Mouse (Mus musculus): Measurements from ENCODE around the gene Wdr26.
A peak's percentile ranks its signal among the peaks of the same experiment; 100 is the strongest.

Wdr26 gene

DNA sequence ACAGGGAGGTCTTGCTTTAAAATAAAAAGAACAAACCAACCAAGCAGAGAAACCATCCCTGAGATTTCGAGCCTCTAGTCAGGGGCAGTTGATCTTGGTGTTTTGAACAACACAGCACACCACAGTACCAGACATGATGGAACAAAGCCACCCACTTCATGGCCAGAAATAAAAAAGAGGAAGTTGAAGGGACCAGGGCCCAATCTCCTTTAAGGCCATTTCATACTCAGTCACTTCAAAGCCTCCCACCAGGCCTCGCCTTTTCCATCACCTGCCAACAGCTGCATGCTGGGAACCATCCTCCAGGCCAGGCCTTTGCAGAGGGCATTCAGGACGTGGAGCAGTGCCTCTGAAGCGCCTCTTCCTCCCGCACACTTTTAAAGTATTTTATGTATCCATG, 25.5 kb upstream of the Wdr26 start:
- no peak for DNase-seq (ENCODE audit: low spot score)

DNA sequence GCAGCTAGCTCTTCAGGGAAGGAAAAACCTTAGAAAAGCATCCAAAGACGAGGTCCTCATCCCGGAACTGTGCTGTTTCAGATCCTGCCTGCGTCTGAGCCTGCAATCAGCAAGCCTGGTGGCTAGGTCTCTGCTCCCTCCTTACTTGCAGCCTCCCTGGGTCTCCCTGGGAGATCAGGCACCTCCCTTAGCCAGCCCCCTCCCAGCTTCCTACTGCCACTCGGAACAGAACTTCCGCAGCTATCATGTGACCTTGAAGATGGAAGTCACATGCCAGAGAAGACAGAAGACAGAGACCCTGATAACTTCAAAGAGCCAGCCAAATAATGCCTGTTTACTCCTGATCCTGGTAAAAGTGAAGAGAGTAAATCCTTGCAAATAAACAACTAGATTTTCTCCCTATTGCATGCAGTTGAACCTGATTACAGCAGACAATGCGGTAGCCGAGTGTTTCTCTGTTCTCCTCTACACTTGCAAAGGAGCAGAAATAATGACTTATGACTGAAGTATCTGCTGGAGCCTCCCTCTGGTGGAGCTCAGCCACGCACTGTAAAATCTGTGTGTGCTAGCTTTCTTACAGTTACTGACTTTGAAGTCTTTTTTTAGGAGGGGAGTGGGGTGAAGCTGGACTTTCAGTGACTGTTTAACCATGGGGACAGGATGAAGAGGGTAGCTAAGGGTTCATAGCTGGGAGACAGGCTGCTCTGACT, 22.7 kb upstream of the Wdr26 start:
- DNase-seq (ENCODE audit: low spot score): peak; percentile 82

DNA sequence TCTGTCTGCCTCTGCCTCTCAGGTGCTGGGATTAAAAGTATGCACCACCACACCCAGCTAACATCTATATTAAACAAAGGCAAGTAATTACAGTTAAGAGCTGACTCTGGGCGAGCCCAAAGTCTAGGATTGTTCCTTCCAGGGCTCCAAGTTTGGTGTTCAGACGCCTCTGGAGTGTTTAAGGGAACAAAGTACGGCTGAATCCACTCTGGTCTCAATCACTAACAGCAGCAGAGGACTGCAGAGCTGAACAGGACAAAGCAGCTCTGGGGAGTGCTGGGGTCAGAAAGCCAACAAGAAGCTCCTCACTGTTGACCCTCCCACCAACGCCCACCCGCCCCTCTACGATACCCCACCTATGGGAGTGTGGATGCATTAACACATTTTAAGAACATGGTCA, 21.9 kb upstream of the Wdr26 start:
- DNase-seq (ENCODE audit: low spot score): no peak

DNA sequence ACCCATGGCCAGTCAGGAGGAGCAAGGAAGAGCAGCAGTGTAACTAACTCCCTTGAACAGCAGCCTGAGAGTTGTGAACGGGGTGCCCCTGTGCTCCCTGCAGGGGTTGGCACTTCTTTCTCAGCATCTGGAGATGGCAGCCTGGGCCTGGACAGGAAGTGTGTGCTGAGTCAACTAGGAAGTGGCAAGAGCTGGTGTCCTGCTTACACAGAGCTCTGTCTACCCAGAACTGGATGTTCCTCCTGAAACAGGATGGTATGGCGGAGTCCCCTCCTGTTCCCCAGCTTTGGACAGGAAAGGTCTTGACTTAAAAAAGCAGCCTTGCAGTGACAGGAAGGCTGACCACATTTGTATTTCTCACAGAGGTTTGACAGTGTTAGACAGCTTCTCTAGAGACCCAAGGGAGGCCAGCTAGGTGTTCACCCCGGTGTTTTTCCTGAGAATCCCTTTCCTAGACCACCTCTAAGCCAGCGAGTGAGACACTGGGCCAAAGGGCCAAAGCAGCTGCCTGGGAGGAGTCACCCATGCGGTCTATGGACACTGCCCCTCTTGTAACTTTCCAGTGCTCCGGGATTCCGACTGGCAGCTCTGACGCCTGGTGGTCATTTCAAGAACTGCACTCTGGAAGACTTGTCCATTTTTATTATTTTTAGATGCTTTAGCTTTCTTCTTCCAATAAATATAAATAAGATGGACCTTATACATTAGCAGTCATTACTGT, 20.7 kb upstream of the Wdr26 start:
- peak; percentile 68 for DNase-seq (ENCODE audit: low spot score)

DNA sequence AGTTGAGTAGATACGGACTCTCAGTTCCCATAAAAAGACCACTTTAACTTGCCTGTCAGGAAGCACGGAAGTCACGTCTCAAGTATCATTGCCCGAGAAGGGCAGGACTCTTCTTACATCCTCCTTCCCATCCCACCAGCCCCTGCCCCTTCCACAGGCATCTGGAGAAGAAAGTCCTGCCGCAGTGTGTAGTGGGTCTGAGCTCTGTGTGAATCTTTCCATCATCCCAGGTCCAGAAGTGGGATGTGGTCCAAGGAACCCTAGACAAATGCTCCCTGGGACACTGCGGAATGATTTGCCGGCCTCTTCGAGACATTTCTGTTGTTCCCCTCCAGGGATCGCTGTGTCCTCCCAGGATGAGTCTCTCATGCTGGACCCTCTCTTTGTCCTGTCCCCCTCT, 20.0 kb upstream of the Wdr26 start:
- no peak for DNase-seq (ENCODE audit: low spot score)

DNA sequence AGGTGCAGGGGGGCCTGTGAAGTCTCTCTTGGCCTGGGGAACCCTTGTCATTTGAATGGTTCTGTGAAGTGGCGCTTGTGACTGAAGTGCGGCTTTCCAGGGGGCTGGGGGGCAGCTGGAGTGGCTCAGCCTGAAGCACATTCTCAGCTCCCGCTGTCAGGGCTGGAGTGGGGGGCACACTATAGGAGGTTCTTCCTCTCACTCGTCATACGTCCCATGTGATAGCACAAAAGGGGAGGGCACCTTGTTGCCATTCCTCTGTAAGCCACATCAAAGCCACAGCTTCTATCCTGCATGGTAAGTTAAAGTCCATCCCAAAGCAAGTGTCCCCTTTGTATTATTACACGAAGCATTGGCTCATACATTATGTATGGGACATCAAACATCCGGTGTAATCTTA, 19.5 kb upstream of the Wdr26 start:
- no peak for DNase-seq (ENCODE audit: low spot score)

DNA sequence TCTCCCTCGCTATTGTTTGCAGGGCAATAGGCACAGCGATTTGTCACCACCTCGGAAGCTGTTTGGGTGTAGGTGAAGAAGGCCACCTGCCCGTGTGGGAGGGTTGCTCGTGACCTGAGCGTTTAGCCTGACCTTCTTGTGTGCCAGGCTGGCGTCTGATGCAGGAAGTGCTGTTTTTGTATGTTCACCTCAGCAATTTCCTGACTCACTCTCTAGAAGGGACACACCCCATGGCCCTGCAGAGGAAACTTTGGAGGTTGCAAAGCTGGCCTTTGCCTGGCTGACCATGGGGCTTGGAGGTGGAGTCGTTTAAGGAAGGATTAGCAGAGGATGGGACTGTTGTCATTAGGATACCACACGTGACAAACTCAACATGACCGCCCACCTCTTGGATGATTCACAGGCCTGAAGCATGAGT, 18.9 kb upstream of the Wdr26 start:
- DNase-seq (ENCODE audit: low spot score): no peak

DNA sequence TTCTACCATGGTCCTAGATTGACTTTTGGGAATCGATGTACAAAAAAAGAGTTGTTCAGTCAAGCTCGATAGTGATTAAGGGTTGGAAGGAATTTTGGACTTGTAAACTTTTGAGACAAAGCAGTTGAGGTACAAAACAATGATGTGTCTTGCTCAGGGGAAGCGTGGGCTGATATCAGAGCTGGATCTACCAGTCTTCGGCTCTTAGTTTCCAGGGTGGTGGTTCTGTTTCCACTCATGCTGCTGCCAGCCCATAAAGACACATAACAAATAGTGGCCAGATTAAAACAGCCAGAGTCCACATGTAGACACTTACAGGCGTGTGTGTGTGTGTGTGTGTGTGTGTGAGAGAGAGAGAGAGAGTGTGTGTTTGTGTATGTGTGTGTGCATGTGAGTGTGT, 17.2 kb upstream of the Wdr26 start:
- DNase-seq (ENCODE audit: low spot score): no peak

DNA sequence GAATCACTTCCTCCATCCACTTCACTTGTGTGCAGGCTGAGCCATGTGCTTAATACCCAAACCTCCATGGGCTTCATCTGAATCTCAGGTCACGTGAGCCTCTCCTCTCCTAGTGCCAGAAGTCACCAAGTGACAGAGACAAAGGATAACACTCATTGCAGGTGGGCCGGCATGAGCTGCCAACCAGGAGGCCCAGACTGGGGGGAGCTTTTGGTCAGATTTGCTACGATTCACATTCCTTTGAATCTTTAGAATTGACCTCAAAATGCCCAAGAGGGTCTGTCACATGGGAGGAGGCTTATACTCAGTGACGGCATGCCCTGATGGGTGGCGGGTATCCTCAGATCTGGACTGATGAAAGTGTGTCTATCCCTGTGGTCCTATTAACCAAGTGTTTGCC, 16.8 kb upstream of the Wdr26 start:
- DNase-seq (ENCODE audit: low spot score): no peak

DNA sequence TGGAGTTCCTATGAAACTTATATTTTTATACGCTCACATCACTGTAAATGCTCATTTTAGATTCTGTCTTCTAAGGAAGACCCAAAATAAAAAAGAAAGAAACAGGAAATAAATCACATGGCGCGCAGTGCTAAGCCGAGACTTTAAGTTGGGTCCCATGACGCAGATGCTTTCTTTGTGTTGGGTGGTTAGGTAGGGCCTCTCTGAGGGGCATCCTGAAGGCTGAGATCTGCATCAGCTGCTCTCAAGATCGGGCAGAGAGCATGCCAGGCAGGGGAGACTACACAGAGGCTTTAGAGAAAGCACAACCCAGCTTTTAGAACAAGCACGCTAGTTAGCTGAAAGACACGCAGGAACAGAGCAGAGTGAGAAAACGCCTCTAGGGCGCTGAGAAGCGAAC, 16.0 kb upstream of the Wdr26 start:
- no peak for DNase-seq (ENCODE audit: low spot score)

DNA sequence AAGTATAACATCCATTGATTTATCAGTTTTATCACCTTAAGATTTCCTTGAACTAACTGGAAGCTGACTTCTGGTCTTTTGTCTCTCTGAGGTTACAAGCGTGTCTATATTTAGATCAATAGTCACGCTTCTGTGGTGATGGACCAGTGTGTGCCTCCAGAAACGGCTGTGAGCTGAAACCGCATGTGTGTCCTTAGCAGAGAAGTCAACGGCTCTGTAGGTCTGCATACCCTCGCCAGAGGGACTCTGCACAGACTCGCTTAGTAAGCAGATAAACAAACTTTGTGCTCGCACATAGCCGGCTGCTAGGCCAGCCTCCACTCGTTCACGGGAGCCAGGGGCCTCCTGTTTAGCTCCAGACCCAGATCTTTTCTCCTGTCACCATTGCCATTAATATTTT, 15.0 kb upstream of the Wdr26 start:
- DNase-seq (ENCODE audit: low spot score): no peak

DNA sequence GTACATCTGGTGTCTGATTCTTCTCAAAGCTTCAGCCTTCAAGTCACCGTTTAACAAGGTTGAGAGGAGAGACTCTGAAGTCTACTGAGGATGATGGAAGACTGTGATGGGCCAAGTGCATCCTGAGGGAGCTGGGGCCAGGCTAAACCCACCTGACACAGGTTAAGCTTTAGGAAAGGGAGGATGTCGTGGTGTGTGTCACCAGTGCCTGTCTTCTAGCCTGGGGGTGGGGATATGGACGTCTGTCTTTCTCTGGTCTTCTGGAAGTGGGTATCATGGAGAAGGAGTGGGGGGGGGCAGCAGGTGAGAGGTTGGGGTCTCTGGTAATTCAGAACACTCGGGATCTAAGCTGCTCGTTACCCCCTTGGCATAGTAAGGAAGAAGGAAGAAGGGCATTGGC, 13.5 kb upstream of the Wdr26 start:
- DNase-seq (ENCODE audit: low spot score): no peak

DNA sequence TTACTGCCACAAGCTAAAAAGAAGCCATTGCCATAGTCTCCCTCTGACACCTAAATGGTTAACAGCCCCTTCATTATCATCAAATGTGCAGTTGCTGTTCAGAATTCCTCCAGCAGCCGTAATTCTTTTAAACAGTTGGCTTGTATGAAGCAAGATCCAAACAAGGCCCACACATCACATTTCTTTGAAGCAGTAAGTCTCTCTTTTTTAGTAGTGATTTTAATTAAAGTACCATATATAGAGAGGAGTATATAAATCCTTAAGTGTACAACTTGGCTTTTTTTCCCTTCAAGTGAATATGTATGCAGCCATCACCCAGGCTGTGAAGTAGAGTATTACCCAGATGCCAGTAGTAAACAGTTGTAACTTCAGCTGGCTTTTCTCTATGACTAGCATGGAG, 10.2 kb upstream of the Wdr26 start:
- no peak for DNase-seq (ENCODE audit: low spot score)

DNA sequence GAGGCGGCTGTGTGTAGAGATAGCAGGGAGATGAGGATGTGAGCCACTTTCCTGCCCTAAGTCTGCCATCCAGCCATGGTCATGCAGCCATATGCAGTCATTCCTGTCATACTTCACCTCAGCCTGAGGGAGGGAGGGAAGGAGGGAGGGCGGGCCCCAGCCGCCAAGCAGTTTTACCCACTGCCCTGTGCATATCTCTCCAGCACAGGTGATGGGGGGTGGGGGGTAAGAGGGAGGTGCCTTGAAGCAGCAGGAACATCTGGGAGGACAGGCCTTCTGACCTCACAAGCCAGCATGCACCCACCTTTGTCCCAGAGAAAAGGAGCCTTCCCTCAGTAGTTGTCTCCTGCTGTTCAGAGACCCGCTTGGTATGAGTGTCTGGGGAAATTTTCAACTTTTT, 4.5 kb upstream of the Wdr26 start:
- no peak for DNase-seq (ENCODE audit: low spot score)

DNA sequence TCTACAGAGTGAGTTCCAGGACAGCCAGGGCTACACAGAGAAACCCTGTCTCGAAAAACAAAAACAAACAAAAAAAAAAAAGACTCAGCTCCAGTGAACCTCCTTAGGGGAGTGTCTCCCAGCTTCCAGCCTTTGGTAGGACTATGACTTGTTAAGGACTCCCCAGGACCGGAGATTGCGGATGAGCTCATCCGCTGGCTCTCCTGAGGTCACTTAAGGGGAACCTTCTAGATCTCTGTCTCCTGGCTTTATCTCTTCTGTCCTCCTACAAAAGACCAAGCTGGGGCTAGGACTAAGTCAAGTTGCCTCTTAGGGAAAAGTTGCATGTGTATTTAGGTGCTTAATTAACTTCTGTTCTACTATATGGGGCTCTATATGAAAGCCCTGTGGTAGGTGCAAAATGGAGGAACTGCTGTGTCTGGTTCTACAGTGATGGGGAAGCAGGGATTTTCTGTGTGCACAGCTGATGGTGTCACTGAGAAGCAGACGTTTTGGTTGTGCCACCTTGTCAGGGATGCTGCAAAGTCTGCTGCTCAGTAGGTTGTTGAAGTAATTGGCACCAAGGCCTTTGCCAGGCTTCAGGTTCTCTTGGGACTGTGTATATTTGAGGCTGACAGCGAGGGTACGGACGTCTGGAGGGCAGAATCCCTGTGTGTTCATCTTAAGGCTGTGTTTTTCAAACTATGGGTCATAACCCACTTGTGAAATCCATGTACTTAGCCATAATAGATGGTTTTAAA, 2.7 kb upstream of the Wdr26 start:
- no peak for DNase-seq (ENCODE audit: low spot score)

DNA sequence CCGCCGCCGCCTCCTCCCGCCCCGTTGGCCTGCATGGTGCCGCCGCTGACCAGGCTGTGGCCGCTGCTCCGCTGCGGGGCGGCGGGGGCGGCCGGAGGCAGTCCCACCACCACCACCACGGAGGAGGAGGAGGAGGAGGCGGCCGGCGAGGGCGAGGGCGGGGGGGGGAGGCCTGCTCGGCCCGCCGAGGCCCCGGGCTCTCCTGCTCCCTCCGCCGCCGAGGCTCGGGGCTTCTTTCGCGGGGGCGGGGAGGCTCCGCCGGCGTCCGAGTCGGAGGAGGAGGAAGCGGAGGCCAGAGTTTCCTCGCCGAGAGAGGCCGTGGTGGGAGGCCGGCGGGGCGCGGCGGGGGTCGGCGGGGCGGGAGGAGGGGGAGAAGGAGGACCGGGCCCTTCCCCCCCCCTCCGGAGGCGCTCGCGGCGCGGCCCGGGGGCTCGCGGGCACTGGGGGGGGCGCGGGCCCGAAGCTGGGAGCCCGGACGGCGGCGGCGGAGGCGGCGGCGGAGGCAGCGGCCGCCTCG, 340 bp downstream of the Wdr26 start:
- peak; percentile 51 for DNase-seq (ENCODE audit: low spot score)

DNA sequence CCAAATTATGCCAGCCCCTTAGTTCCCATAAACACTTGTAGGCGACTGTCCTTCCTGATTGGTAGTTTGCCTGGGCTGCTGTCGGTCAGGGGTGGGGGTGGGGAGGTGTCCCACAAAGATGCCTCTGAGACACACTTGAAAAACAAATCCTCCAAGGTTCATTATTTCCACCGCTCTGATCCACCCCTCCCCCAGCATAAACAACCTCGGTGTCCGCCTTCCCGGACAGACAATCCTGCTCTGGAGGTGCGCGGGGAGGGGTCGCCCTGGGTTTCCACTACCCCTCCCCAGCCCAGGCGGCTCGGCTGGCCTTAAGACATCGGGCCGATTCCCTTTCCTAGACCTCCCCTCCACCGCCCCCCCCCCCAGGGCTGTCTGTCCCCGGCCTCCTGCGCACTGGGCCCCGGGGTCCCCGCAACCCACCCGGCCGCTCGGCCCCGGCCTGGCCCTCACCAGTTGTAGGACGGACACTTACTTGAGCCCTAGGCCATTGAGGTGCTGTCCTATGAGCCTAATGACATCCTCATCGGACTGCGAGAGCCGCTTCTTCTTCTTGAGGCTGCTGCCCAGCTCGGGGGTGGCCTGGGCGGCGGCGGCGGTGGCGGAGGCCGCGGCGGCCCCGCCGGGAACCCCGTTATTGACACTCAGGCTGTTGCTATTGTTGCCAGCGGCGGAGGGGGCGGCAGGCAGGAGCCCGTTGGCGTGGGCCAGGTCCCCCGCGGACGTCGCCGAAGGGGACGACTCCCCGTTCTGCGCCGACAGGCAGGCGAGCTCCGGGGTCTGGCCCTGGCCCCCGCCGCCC, 999 bp downstream of the Wdr26 start:
- peak; percentile 63 for DNase-seq (ENCODE audit: low spot score)

DNA sequence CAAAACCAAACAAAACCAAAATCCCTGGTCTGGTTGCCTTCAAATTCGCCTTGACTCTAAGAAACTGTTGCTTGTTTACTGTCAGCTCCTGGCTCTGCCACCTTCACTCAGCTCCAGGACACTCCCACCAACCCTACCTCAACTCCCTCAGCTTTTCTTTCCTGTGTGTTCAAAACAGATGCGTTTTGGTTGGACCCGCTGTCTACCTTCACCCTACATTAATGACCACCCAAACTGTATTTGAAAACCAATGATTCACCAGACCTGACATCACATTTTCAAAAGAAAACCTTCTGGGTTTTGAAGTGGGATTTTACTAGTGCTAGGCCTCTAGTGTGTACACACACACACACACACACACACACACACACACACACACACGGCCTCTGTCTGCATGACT, 1.7 kb downstream of the Wdr26 start:
- peak; percentile 58 for DNase-seq (ENCODE audit: low spot score)

DNA sequence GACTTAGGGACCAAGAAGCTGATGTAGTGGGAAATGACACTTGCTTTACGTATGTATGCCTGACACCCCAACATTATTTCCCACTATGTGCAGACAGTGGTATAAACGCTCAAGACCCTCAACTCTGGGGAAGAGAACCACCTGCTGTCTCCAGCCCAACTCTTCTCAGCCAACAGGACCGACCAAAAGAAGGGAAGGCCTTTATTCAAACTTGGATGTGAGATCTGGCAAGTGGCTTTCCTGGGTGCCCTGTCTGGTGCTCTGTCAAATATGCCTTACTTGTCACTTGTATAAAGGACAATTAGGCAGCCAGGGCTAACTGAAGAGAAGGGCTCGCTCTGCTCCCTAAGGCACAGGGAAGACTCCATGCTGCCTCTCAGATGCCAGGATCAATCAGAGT, 12.4 kb downstream of the Wdr26 start:
- no peak for DNase-seq (ENCODE audit: low spot score)

DNA sequence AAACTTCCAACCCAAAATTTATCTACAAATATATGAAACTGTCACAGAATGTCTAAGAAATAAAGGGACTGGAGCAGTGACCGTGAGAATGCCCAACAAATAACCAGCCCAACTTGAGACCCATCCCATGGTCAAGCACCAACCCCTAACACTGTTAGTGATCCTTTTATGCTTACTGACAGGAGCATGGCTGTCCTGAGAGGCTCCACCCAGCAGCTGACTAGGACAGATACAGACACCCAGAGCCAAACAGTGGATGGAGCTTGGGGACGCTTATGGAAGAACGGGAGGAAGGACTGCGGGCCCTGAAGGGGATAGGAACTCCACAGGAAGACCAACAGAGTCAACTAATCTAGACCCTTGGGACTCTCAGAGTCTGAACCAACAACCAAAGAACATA, 22.9 kb downstream of the Wdr26 start:
- no peak for DNase-seq (ENCODE audit: low spot score)

DNA sequence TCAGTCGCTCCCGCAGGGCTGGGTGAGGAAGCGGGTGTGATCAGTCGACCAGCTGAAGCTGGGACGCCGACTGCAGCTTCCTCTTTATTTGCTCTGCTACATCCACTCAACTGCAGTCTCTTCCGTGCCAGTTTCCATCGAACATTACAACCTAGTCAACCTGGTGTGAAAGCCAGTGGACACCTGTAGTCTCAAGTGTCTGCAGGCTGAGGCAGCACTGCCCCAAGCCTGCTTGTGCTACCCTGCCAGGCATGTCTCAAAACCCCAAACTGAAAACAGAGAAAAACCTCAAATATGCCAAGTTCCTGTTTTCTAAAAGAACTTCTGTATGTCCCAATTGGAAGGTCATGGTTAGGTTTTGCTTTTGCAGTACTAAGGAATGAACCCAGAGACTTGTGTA, 41.6 kb downstream of the Wdr26 start:
- DNase-seq (ENCODE audit: low spot score): no peak

DNA sequence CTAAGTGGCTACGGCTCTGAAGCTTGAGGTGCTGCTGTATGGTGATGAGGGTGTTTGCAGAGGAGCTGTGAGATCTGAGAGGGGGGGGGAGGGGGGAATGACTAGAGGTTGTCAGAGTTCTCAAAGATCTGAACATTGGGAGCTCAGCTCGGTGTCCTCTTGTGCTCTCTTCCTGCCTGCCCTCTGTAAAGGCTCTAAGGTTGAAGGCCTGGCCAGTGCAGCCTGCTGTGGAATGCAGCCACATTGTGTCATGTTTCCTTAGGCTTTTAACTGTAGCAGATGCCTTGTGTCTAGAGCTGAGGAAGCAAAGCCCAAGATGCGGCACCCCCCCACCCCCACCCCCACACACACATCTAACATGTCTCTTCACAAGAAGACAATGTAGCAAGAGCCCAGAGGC, 43.4 kb downstream of the Wdr26 start:
- DNase-seq (ENCODE audit: low spot score): no peak
